Mouse (Mus musculus) intestine, postnatal 0 days (tissue): ENCODE results near the gene Triap1. TPM values are rescaled to one million over a fixed set of nuclear protein-coding genes. Genes with fewer than 3 reads are reported as not detected.

Experiments
- ATAC-seq: fragments of 200-750 bp; cut with Nextera tagmentation; 2 replicates; pipeline ENCODE4 v1.8.0; 2017; ENCODE audit warnings: mild to moderate bottlenecking, moderate TSS enrichment, moderate library complexity
- H3K27ac ChIP-seq: fragments of 300-500 bp; sonication (generic); 2 replicates; pipeline ENCODE4 v1.5.1; 2014; ENCODE audit warnings: mild to moderate bottlenecking, low read depth, low read length, moderate library complexity
- H3K27me3 ChIP-seq: fragments of 300-500 bp; sonication (generic); replicated peaks from 2 replicates; pipeline ENCODE4 v1.6.1; 2014; ENCODE audit warnings: low read length, mixed read lengths; ENCODE audit not compliant: control insufficient read depth, insufficient read depth
- H3K36me3 ChIP-seq: fragments of 300-500 bp; sonication (generic); 2 replicates; pipeline ENCODE4 v1.6.1; 2014; ENCODE audit warnings: mild to moderate bottlenecking, moderate library complexity; ENCODE audit not compliant: control insufficient read depth, insufficient read depth
- H3K4me1 ChIP-seq: fragments of 300-500 bp; sonication (generic); replicated peaks from 2 replicates; pipeline ENCODE4 v1.6.1; 2014; ENCODE audit warnings: antibody characterized with exemption, low read length, mixed read lengths; ENCODE audit not compliant: control insufficient read depth, insufficient read depth
- H3K4me2 ChIP-seq: fragments of 300-500 bp; sonication (generic); replicated peaks from 2 replicates; pipeline ENCODE4 v1.6.1; 2014; ENCODE audit warnings: low read depth, mild to moderate bottlenecking, moderate library complexity
- H3K4me3 ChIP-seq: fragments of 300-500 bp; sonication (generic); 2 replicates; pipeline ENCODE4 v1.5.1; 2014; ENCODE audit warnings: low read depth, low read length
- H3K9ac ChIP-seq: fragments of 300-500 bp; sonication (generic); 2 replicates; pipeline ENCODE4 v1.6.1; 2014; ENCODE audit warnings: mild to moderate bottlenecking, low read depth, low read length
- H3K9me3 ChIP-seq: fragments of 300-500 bp; sonication (generic); 2 replicates; pipeline ENCODE4 v1.6.1; 2016; ENCODE audit warnings: mixed run types; ENCODE audit not compliant: control insufficient read depth
- CTCF ChIP-seq: sonication (generic); IDR thresholded peaks from 2 replicates; pipeline ENCODE4 v1.5.1; 2016; ENCODE audit warnings: low read depth, mild to moderate bottlenecking, control low read depth, antibody characterized with exemption, moderate library complexity
- WGBS: fragments of 180-500 bp; shearing (Covaris S2); extraction: QIAGEN DNeasy Blood & Tissue Kit; methylation state at CpG from one replicate; pipeline ENCODE4 v1.1.7; 2014; 5-methylcytosine and 5-hydroxymethylcytosine counted together
- polyA plus RNA-seq: library from polyadenylated mRNA; unstranded; fragments of >200 nt; fragmentation: Nextera tagmentation; extraction: Ambion mirVana; gene quantifications from 2 replicates; pipeline ENCODE4 v1.2.1, GENCODE M21; 2015

Triap1 gene
- polyA plus RNA-seq, 1 experiment from 2014 or later, result 51.9 TPM

DNA sequence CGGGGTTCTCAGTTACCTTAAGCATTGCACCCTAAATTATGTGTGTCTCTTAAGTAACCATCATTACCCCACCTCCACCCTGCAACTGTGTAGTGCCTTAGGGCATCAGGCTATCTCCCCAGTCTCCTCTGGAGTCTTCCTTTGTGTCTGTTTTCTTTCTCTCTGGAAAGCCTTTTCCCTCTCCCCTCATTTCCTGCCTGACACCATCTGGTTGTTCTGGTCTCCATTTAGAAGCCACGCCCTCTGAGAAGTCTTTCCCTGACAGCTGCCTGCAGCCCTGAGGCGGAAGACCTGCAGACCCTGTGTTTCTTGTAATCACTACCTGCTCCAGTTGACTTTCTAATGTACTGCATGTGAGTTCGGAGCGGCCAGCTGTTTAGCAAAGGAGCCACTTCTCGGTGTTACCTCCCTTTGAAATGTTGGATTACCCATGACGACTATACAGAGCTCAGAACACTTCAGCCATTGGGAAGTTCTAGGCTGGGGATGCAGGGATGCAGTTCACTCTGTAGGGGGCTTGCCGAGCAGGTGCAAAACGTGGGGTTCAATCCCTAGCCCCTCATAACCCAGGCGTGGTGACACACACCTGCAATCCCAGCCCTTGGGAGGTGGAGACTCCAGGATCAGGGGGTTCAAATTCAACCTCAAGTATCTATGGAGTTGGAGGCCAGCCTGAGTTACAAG is 23.2 kb upstream of the Triap1 start:
- Histone ChIP-seq H3K4me2 (peak overlapping the region; percentile 38), H3K9ac (no peak overlapping the region)

GRCm38 (mm10) chr5:115319004-115319940 is 21.8 kb upstream of the Triap1 start:
- 4% methylated on average over 21 of the region's 22 CpGs for WGBS
- Histone ChIP-seq H3K36me3 (no peaks in the 10 kb centered on the region), H3K27ac (peak overlapping the region; percentile 16; the same call in 1 of the 2 replicates), H3K27me3 (no peaks in the 10 kb centered on the region), H3K9ac (no peak overlapping the region), H3K4me2 (peak overlapping the region; percentile 67), H3K4me3 (peak overlapping the region; percentile 23), H3K4me1 (0 out of 2 replicates have a peak, but pooled peaks cover 4% of the 10 kb centered on the region), H3K9me3 (no peaks in the 10 kb centered on the region)
- ATAC-seq, result peak; percentile 76
- TF ChIP-seq CTCF, result peak; percentile 85

More for the DNA sequence above, 23.2 kb upstream of the Triap1 start:
- no peaks in the 10 kb centered on the region for H3K27me3 ChIP-seq
- no peak for TF ChIP-seq CTCF
- peaks cover 5% of the 10 kb centered on the region; the same call in 1 of the 2 replicates for H3K4me1 ChIP-seq
- WGBS, result 13% methylated on average over 10 of the region's 10 CpGs
- no peak; the same call in 1 of the 2 replicates for ATAC-seq
- no peak overlapping the region for H3K4me3 ChIP-seq
- no peaks in the 10 kb centered on the region for H3K36me3 ChIP-seq
- H3K27ac ChIP-seq, result peak overlapping the region; percentile 10; the same call in 1 of the 2 replicates
- no peaks in the 10 kb centered on the region for H3K9me3 ChIP-seq

- peak overlapping the region; percentile 72 for H3K27ac ChIP-seq
- ATAC-seq, result peak; percentile 38
- H3K9ac ChIP-seq, result peak overlapping the region; percentile 82
- peak overlapping the region; percentile 94 for H3K4me2 ChIP-seq
- 17% methylated on average over 11 of the region's 11 CpGs for WGBS
- no peaks in the 10 kb centered on the region for H3K27me3 ChIP-seq
- H3K9me3 ChIP-seq, result no peaks in the 10 kb centered on the region
- peak overlapping the region; percentile 65 for H3K4me3 ChIP-seq
- no peak for TF ChIP-seq CTCF
- H3K4me1 ChIP-seq, result 0 out of 2 replicates have a peak, but pooled peaks cover 4% of the 10 kb centered on the region
- peaks cover 9% of the 10 kb centered on the region for H3K36me3 ChIP-seq
Observed at GRCm38 (mm10) chr5:115326256-115326831, 14.7 kb upstream of the Triap1 start.

- H3K4me1 ChIP-seq, result 0 out of 2 replicates have a peak, but pooled peaks cover 4% of the 10 kb centered on the region
- peak within 1 kb of the TSS; percentile 82 for H3K9ac ChIP-seq
- under 1% methylated on average over 80 of the region's 97 CpGs for WGBS
- H3K36me3 ChIP-seq, result peaks cover 14% of the 10 kb centered on the region
- no peaks in the 10 kb centered on the region for H3K9me3 ChIP-seq
- H3K4me2 ChIP-seq, result peak within 1 kb of the TSS; percentile 94
- TF ChIP-seq CTCF, result 0 out of 2 replicates have a peak, but pooled peaks have one; percentile 7
- peak within 1 kb of the TSS; percentile 65 for H3K4me3 ChIP-seq
- H3K27ac ChIP-seq, result peak within 1 kb of the TSS; percentile 72
- peak; percentile 84 for ATAC-seq
- H3K27me3 ChIP-seq, result no peaks in the 10 kb centered on the region
Observed at GRCm38 (mm10) chr5:115326875-115327609, 14.0 kb upstream of the Triap1 start, which contains the start of gene Srsf9. Gene Srsf9, plus strand, starts transcription at chr5:115327177.

- Histone ChIP-seq H3K4me3 (peak overlapping the region; percentile 65), H3K27me3 (no peaks in the 10 kb centered on the region), H3K36me3 (peaks cover 23% of the 10 kb centered on the region), H3K4me1 (0 out of 2 replicates have a peak, but pooled peaks cover 4% of the 10 kb centered on the region), H3K9ac (peak overlapping the region; percentile 82), H3K27ac (peak overlapping the region; percentile 72; the same call in 1 of the 2 replicates), H3K9me3 (no peaks in the 10 kb centered on the region), H3K4me2 (peak overlapping the region; percentile 94)
- WGBS, result 1% methylated on average over 54 of the region's 55 CpGs
- TF ChIP-seq CTCF, result no peak
- 0 out of 2 replicates have a peak, but pooled peaks have one; percentile 10 for ATAC-seq
Observed at GRCm38 (mm10) chr5:115327610-115328548, 13.1 kb upstream of the Triap1 start.
